Mouse (Mus musculus): Measurements from ENCODE around the gene Ddx58. TPM values are rescaled to one million over a fixed set of nuclear protein-coding genes. Genes with fewer than 3 reads are reported as not detected.

The Ddx58 gene
- total and polyA plus RNA-seq, 2 experiments from 2014 or later = 3.0 to 6.4 TPM

DNA sequence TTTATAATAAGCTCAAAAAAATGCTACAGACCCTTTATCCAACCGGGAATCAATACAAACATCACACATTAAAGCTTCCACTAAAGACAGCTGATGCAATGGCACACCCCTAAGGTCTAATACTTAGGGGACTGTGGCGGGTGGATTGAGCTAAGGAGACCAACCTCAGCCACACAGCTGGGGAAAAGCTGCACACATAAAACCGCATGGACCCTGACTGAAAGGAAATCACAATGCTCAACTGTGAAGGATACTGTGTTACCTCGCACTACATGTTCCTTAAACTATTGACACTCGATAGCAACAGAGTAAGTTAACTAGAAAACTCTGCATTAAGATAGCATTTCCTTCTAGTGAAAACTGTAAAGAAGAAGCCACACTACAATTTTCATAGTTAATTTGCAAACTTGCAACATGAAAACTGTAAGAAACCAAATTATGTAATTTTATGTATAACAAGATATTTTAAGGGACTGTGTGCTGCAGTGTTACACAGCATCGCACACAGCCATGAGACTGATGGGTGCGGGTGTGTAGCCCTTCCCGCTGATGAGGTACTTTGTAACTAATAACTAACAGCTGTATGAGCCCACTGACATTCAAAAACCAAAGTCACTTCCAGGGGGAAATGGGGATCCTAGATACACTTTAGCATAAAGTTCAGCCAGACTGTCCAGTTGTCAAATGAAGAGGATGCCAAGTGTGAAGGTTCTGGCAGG is 14.9 kb upstream of the Ddx58 start:
- Histone ChIP-seq H3K27me3 (ENCODE audit: insufficient read depth, low read length) (no peaks in the 10 kb centered on the region), H3K36me3 (ENCODE audit: insufficient read depth, low read length) (0 out of 2 replicates have a peak, but pooled peaks cover 7% of the 10 kb centered on the region), H3K27ac (ENCODE audit: low read depth, low read length) (no peak overlapping the region), H3K9me3 (ENCODE audit: low read length) (no peaks in the 10 kb centered on the region), H3K4me3 (ENCODE audit: low read depth, low read length) (no peak overlapping the region), H3K4me1 (ENCODE audit: insufficient read depth, low read length) (no peaks in the 10 kb centered on the region), H3K4me2 (ENCODE audit: low read depth, low read length, poor library complexity, severe bottlenecking) (no peak overlapping the region), H3K9ac (replicated peaks; ENCODE audit: low read length, poor library complexity, severe bottlenecking) (no peak overlapping the region)
- TF ChIP-seq CTCF (IDR thresholded peaks at IDR 0.05) = no peak
- WGBS = 86% methylated on average over 8 of the region's 8 CpGs
- no peak for DNase-seq (ENCODE audit: low spot score)
- no peak for ATAC-seq (ENCODE audit: low FRiP score)

GRCm38 (mm10) chr4:40253766-40254165 is 14.1 kb upstream of the Ddx58 start:
- no peak for DNase-seq (ENCODE audit: low spot score)
- H3K27me3 ChIP-seq (ENCODE audit: insufficient read depth, low read length) = no peaks in the 10 kb centered on the region
- ATAC-seq (ENCODE audit: low FRiP score) = no peak
- 84% methylated on average over 2 of the region's 2 CpGs for WGBS
- H3K36me3 ChIP-seq (ENCODE audit: insufficient read depth, low read length) = 0 out of 2 replicates have a peak, but pooled peaks cover 1% of the 10 kb centered on the region
- TF ChIP-seq CTCF (IDR thresholded peaks at IDR 0.05) = no peak
- no peak overlapping the region for H3K4me2 ChIP-seq (ENCODE audit: low read depth, low read length, poor library complexity, severe bottlenecking)
- H3K27ac ChIP-seq (ENCODE audit: low read depth, low read length) = no peak overlapping the region
- no peaks in the 10 kb centered on the region for H3K9me3 ChIP-seq (ENCODE audit: low read length)
- H3K4me3 ChIP-seq (ENCODE audit: low read depth, low read length) = no peak overlapping the region
- no peaks in the 10 kb centered on the region for H3K4me1 ChIP-seq (ENCODE audit: insufficient read depth, low read length)
- H3K9ac ChIP-seq (replicated peaks; ENCODE audit: low read length, poor library complexity, severe bottlenecking) = no peak overlapping the region

GRCm38 (mm10) chr4:40250984-40251383 is 11.4 kb upstream of the Ddx58 start:
- DNase-seq (ENCODE audit: low spot score) (no peak), ATAC-seq (ENCODE audit: low FRiP score) (no peak)
- no peak overlapping the region for H3K9ac ChIP-seq (replicated peaks; ENCODE audit: low read length, poor library complexity, severe bottlenecking)
- no peaks in the 10 kb centered on the region for H3K36me3 ChIP-seq (ENCODE audit: insufficient read depth, low read length)
- no peak overlapping the region for H3K4me2 ChIP-seq (ENCODE audit: low read depth, low read length, poor library complexity, severe bottlenecking)
- no peak for TF ChIP-seq CTCF (IDR thresholded peaks at IDR 0.05)
- no peak overlapping the region for H3K4me3 ChIP-seq (ENCODE audit: low read depth, low read length)
- no peaks in the 10 kb centered on the region for H3K27me3 ChIP-seq (ENCODE audit: insufficient read depth, low read length)
- 92% methylated on average over 5 of the region's 5 CpGs for WGBS
- H3K27ac ChIP-seq (ENCODE audit: low read depth, low read length) = no peak overlapping the region
- no peaks in the 10 kb centered on the region for H3K9me3 ChIP-seq (ENCODE audit: low read length)
- H3K4me1 ChIP-seq (ENCODE audit: insufficient read depth, low read length) = no peaks in the 10 kb centered on the region

DNA sequence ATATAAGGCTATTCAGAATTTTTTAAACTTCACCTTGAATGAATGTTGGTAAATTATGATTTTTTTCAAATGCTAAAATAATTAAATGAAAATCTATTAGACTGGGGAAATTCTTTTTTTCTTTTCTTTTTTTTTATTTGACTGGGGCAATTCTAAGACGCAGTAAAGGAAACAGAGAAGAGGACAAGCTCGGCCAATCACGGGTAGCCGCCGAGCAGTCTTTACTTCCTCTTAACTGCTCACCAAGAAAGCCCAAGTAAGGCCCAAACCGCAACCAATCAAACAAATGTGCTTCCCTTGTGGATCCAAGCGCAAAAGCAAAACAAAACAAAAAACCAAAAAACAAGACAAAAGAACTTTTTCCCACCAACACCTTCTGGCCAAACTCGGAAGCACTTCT is 4.4 kb upstream of the Ddx58 start:
- H3K27ac ChIP-seq (ENCODE audit: low read depth, low read length) = no peak overlapping the region
- H3K4me2 ChIP-seq (ENCODE audit: low read depth, low read length, poor library complexity, severe bottlenecking) = no peak overlapping the region
- no peak overlapping the region for H3K4me3 ChIP-seq (ENCODE audit: low read depth, low read length)
- H3K9me3 ChIP-seq (ENCODE audit: low read length) = no peaks in the 10 kb centered on the region
- 85% methylated on average over 8 of the region's 8 CpGs for WGBS
- H3K36me3 ChIP-seq (ENCODE audit: insufficient read depth, low read length) = no peaks in the 10 kb centered on the region
- ATAC-seq (ENCODE audit: low FRiP score) = no peak
- no peaks in the 10 kb centered on the region for H3K27me3 ChIP-seq (ENCODE audit: insufficient read depth, low read length)
- H3K9ac ChIP-seq (replicated peaks; ENCODE audit: low read length, poor library complexity, severe bottlenecking) = no peak overlapping the region
- no peak for DNase-seq (ENCODE audit: low spot score)
- H3K4me1 ChIP-seq (ENCODE audit: insufficient read depth, low read length) = no peaks in the 10 kb centered on the region
- no peak for TF ChIP-seq CTCF (IDR thresholded peaks at IDR 0.05)

GRCm38 (mm10) chr4:40243006-40243405 is 3.4 kb upstream of the Ddx58 start:
- Histone ChIP-seq H3K9me3 (ENCODE audit: low read length) (no peaks in the 10 kb centered on the region), H3K4me3 (ENCODE audit: low read depth, low read length) (no peak overlapping the region), H3K27me3 (ENCODE audit: insufficient read depth, low read length) (no peaks in the 10 kb centered on the region), H3K36me3 (ENCODE audit: insufficient read depth, low read length) (no peaks in the 10 kb centered on the region), H3K4me1 (ENCODE audit: insufficient read depth, low read length) (no peaks in the 10 kb centered on the region), H3K27ac (ENCODE audit: low read depth, low read length) (no peak overlapping the region), H3K9ac (replicated peaks; ENCODE audit: low read length, poor library complexity, severe bottlenecking) (no peak overlapping the region), H3K4me2 (ENCODE audit: low read depth, low read length, poor library complexity, severe bottlenecking) (no peak overlapping the region)
- WGBS = 86% methylated on average over 4 of the region's 4 CpGs
- no peak for ATAC-seq (ENCODE audit: low FRiP score)
- no peak for TF ChIP-seq CTCF (IDR thresholded peaks at IDR 0.05)
- no peak for DNase-seq (ENCODE audit: low spot score)

- Histone ChIP-seq H3K27me3 (ENCODE audit: insufficient read depth, low read length) (no peaks in the 10 kb centered on the region), H3K27ac (ENCODE audit: low read depth, low read length) (no peak overlapping the region), H3K4me2 (ENCODE audit: low read depth, low read length, poor library complexity, severe bottlenecking) (no peak overlapping the region), H3K4me3 (ENCODE audit: low read depth, low read length) (no peak overlapping the region), H3K4me1 (ENCODE audit: insufficient read depth, low read length) (no peaks in the 10 kb centered on the region), H3K9me3 (ENCODE audit: low read length) (no peaks in the 10 kb centered on the region), H3K36me3 (ENCODE audit: insufficient read depth, low read length) (no peaks in the 10 kb centered on the region), H3K9ac (replicated peaks; ENCODE audit: low read length, poor library complexity, severe bottlenecking) (no peak overlapping the region)
- ATAC-seq (ENCODE audit: low FRiP score) (no peak), DNase-seq (ENCODE audit: low spot score) (no peak)
- no peak for TF ChIP-seq CTCF (IDR thresholded peaks at IDR 0.05)
- WGBS = 58% methylated on average over 6 of the region's 6 CpGs
Measured at GRCm38 (mm10) chr4:40241928-40242327, 2.3 kb upstream of the Ddx58 start.

All from midbrain, postnatal 0 days (tissue).